Mouse (Mus musculus): ENCODE results near the gene Utp20.

- peak; percentile 8; the same call in 1 of the 2 replicates for TF ChIP-seq CTCF (IDR thresholded peaks at IDR 0.05; ENCODE audit: low read depth)
- no peak for TF ChIP-seq EP300 (IDR thresholded peaks at IDR 0.05; ENCODE audit: low read depth)
Measured at GRCm38 (mm10) chr10:88730571-88731495, 95.8 kb downstream of the Utp20 start, which contains the start of gene Arl1.
